Mouse (Mus musculus) embryo, embryonic 9.5 days (tissue): ENCODE results near the gene Olfr239.
"Not testable (repeated sequence)": the region's sequence is repeated elsewhere in the genome, so short reads cannot be mapped to it uniquely, and the experiment has no call there.

Experiments used
- DNase-seq: peaks from one replicate; pipeline ENCODE4 v3.0.0-alpha.2; 2017; ENCODE audit errors: extremely low spot score

The Olfr239 gene

DNA sequence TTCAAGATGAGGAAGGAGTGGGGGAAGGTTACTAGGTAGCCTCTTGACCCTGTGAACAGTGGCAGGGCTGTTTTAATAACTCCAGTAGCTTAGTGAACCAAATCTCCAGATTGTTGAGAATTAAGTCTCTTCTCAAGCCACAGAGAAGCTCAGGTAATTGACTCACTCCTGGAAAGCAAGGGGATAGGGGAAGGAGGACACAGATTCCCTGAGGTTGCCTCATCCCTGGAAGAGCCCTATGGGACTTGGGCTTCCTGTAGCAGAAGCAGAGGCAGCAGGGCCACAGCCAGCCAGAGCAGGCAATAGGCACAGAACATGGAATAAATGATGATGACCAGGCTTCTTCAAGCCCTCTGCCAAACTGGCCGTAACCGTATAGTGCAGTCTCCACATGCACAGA, at the start of gene Olfr239:
TSS of gene Olfr239 (plus strand) at position 301 of the 400 bp plus-strand sequence.
- not testable (repeated sequence) for DNase-seq

DNA sequence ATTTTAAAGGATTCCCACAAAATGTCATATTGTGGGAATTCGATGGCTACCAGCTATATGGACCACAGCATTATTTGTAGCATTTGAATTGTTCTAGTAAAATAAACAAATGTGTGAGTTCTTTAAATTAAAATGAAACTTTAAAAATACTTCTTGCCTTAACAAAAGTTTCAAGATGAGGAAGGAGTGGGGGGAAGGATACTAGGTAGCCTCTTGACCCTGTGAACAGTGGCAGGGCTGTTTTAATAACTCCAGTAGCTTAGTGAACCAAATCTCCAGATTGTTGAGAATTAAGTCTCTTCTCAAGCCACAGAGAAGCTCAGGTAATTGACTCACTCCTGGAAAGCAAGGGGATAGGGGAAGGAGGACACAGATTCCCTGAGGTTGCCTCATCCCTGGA, 23.0 kb upstream of the Olfr239 start, which contains the start of gene Olfr55:
TSS of gene Olfr55 (plus strand) at position 301 of the 400 bp plus-strand sequence.
- DNase-seq: not testable (repeated sequence)

DNA sequence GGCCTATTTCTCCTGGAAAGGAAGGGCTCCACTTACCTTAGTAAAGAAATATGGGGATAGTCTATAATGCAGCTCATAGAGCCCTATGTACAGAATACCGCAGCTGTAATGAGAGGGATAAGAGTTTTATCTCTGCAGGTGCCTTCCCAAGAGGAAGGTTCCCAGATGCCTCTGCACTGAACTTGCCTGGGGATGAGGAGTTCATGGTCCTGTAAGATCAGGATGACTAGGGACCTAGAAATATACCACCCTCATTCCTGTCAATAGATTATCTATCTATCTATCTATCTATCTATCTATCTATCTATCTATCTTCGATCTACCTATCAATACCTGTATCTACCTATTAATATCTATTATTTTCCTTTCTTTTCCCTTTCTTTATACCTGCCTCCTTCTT, 30.5 kb downstream of the Olfr239 start, which contains the start of gene Olfr1564:
TSS of gene Olfr1564 (minus strand) at position 101 of the 400 bp plus-strand sequence.
- DNase-seq: no peak

DNA sequence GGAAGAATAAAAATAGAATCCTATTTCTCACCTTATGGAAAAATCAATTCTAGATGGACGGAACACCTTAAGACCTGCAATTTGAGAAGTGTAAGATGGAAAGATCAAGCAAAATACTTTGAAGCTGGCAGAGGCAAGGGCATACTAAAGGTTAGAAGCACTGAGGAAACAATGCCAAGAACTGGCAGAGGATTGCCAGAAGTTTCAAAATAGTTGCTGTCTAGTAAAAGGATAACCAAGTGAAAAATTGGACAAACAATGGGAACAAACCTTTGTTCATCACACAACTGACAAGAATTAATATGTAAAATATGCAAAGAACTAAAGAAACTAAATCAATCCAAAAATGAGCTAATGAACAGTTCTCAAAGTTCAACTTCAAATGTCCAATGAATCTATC, 45.5 kb downstream of the Olfr239 start:
- DNase-seq: not testable (repeated sequence)
